Mouse (Mus musculus) liver, adult 2 months (tissue): ENCODE data around the gene Cfl2.

ENCODE experiments used
- CTCF ChIP-seq: fragments of 200-500 bp; IDR thresholded peaks from 2 replicates; pipeline ENCODE4 v1.5.1; 2011; ENCODE audit warnings: low read depth, low read length, control low read depth
- POLR2A ChIP-seq: fragments of 200-500 bp; IDR thresholded peaks from 2 replicates; pipeline ENCODE4 v1.6.1; 2011; ENCODE audit warnings: low read length, control low read depth; ENCODE audit not compliant: insufficient read depth; ENCODE audit errors: extremely low read depth

DNA sequence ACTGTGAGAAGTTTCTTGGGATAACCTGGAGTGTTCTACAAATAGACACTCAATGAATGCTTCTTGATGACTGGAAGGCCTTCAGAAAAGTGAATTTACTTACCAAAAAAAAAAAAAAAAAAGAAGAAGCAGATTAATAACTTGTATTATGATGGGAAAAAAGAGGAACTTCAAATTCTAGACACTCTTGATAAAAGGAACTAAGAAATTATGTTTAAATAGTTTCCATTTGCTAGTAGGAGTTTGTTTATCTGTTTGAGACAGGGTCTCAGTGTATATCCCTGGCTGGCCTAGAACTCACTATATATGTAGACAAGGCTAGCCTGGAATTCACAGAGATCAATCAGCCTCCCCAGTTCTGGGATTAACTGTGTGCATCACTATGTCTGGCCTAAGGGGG lies 18.3 kb downstream of the Cfl2 start:
- TF ChIP-seq CTCF (no peak), POLR2A (no peak)
